Mouse (Mus musculus): Measurements from ENCODE around the gene Depdc7. TPM values are rescaled to one million over a fixed set of nuclear protein-coding genes. Genes with fewer than 3 reads are reported as not detected.

Gene Depdc7
- polyA plus RNA-seq, 1 experiment from 2014 or later = 3.9 TPM

- Histone ChIP-seq H3K4me1 (replicated peaks) (peaks cover 13% of the 10 kb centered on the region), H3K36me3 (no peaks in the 10 kb centered on the region), H3K9me3 (replicated peaks) (no peaks in the 10 kb centered on the region), H3K27me3 (replicated peaks) (peaks cover 9% of the 10 kb centered on the region; the same call in 1 of the 2 replicates), H3K4me3 (no peak overlapping the region), H3K9ac (no peak overlapping the region), H3K4me2 (no peak overlapping the region), H3K27ac (ENCODE audit: poor library complexity, severe bottlenecking) (no peak overlapping the region)
- no peak for ATAC-seq (ENCODE audit: insufficient number of reproducible peaks, low FRiP score)
- 48% methylated on average over 7 of the region's 7 CpGs for WGBS
Observed at GRCm38 (mm10) chr2:104741015-104741758, 1.5 kb downstream of the Depdc7 start.

GRCm38 (mm10) chr2:104740248-104740949 is 2.3 kb downstream of the Depdc7 start:
- Histone ChIP-seq H3K4me2 (no peak overlapping the region), H3K36me3 (no peaks in the 10 kb centered on the region), H3K4me1 (replicated peaks) (peaks cover 13% of the 10 kb centered on the region), H3K9ac (no peak overlapping the region), H3K27me3 (replicated peaks) (peaks cover 9% of the 10 kb centered on the region; the same call in 1 of the 2 replicates), H3K9me3 (replicated peaks) (no peaks in the 10 kb centered on the region), H3K4me3 (no peak overlapping the region), H3K27ac (ENCODE audit: poor library complexity, severe bottlenecking) (no peak overlapping the region)
- 48% methylated on average over 7 of the region's 7 CpGs for WGBS
- no peak for ATAC-seq (ENCODE audit: insufficient number of reproducible peaks, low FRiP score)

GRCm38 (mm10) chr2:104739691-104740090 is 3.0 kb downstream of the Depdc7 start:
- no peak overlapping the region for H3K4me2 ChIP-seq
- H3K27me3 ChIP-seq (replicated peaks) = peaks cover 9% of the 10 kb centered on the region; the same call in 1 of the 2 replicates
- no peak overlapping the region for H3K4me3 ChIP-seq
- H3K36me3 ChIP-seq = no peaks in the 10 kb centered on the region
- WGBS = 90% methylated on average over 2 of the region's 2 CpGs
- no peak for ATAC-seq (ENCODE audit: insufficient number of reproducible peaks, low FRiP score)
- H3K9ac ChIP-seq = no peak overlapping the region
- H3K27ac ChIP-seq (ENCODE audit: poor library complexity, severe bottlenecking) = no peak overlapping the region
- peaks cover 13% of the 10 kb centered on the region for H3K4me1 ChIP-seq (replicated peaks)
- no peaks in the 10 kb centered on the region for H3K9me3 ChIP-seq (replicated peaks)

GRCm38 (mm10) chr2:104736241-104736640 is 6.4 kb downstream of the Depdc7 start:
- no peak overlapping the region for H3K4me2 ChIP-seq
- WGBS = 68% methylated on average over 7 of the region's 7 CpGs
- no peak for ATAC-seq (ENCODE audit: insufficient number of reproducible peaks, low FRiP score)
- no peaks in the 10 kb centered on the region for H3K9me3 ChIP-seq (replicated peaks)
- no peaks in the 10 kb centered on the region for H3K36me3 ChIP-seq
- no peak overlapping the region for H3K27ac ChIP-seq (ENCODE audit: poor library complexity, severe bottlenecking)
- peaks cover 5% of the 10 kb centered on the region; the same call in 1 of the 2 replicates for H3K27me3 ChIP-seq (replicated peaks)
- no peak overlapping the region for H3K4me3 ChIP-seq
- H3K4me1 ChIP-seq (replicated peaks) = peaks cover 2% of the 10 kb centered on the region
- H3K9ac ChIP-seq = no peak overlapping the region

GRCm38 (mm10) chr2:104732562-104733256 is 10.0 kb downstream of the Depdc7 start:
- 71% methylated on average over 7 of the region's 7 CpGs for WGBS
- Histone ChIP-seq H3K4me3 (no peak overlapping the region), H3K27me3 (replicated peaks) (no peaks in the 10 kb centered on the region), H3K4me1 (replicated peaks) (no peaks in the 10 kb centered on the region), H3K9ac (no peak overlapping the region), H3K9me3 (replicated peaks) (no peaks in the 10 kb centered on the region), H3K4me2 (no peak overlapping the region), H3K27ac (ENCODE audit: poor library complexity, severe bottlenecking) (no peak overlapping the region), H3K36me3 (no peaks in the 10 kb centered on the region)
- no peak for ATAC-seq (ENCODE audit: insufficient number of reproducible peaks, low FRiP score)

GRCm38 (mm10) chr2:104732033-104732444 is 10.6 kb downstream of the Depdc7 start:
- no peaks in the 10 kb centered on the region for H3K4me1 ChIP-seq (replicated peaks)
- WGBS = 80% methylated on average over 9 of the region's 9 CpGs
- H3K9ac ChIP-seq = no peak overlapping the region
- no peak overlapping the region for H3K27ac ChIP-seq (ENCODE audit: poor library complexity, severe bottlenecking)
- no peak overlapping the region for H3K4me3 ChIP-seq
- no peaks in the 10 kb centered on the region for H3K36me3 ChIP-seq
- no peaks in the 10 kb centered on the region for H3K9me3 ChIP-seq (replicated peaks)
- no peak for ATAC-seq (ENCODE audit: insufficient number of reproducible peaks, low FRiP score)
- H3K4me2 ChIP-seq = no peak overlapping the region
- no peaks in the 10 kb centered on the region for H3K27me3 ChIP-seq (replicated peaks)

GRCm38 (mm10) chr2:104727369-104727768 is 15.3 kb downstream of the Depdc7 start:
- Histone ChIP-seq H3K4me3 (no peak overlapping the region), H3K36me3 (no peaks in the 10 kb centered on the region), H3K4me1 (replicated peaks) (no peaks in the 10 kb centered on the region), H3K27me3 (replicated peaks) (no peaks in the 10 kb centered on the region), H3K9ac (no peak overlapping the region), H3K4me2 (no peak overlapping the region), H3K27ac (ENCODE audit: poor library complexity, severe bottlenecking) (no peak overlapping the region), H3K9me3 (replicated peaks) (no peaks in the 10 kb centered on the region)
- no peak for ATAC-seq (ENCODE audit: insufficient number of reproducible peaks, low FRiP score)
- WGBS = 51% methylated on average over 1 of the region's 1 CpGs

GRCm38 (mm10) chr2:104722021-104722420 is 20.7 kb downstream of the Depdc7 start:
- no peaks in the 10 kb centered on the region for H3K4me1 ChIP-seq (replicated peaks)
- ATAC-seq (ENCODE audit: insufficient number of reproducible peaks, low FRiP score) = no peak
- no peaks in the 10 kb centered on the region for H3K36me3 ChIP-seq
- H3K27ac ChIP-seq (ENCODE audit: poor library complexity, severe bottlenecking) = no peak overlapping the region
- 84% methylated on average over 3 of the region's 3 CpGs for WGBS
- H3K9ac ChIP-seq = no peak overlapping the region
- no peaks in the 10 kb centered on the region for H3K9me3 ChIP-seq (replicated peaks)
- H3K27me3 ChIP-seq (replicated peaks) = no peaks in the 10 kb centered on the region
- no peak overlapping the region for H3K4me3 ChIP-seq
- no peak overlapping the region for H3K4me2 ChIP-seq

- H3K9me3 ChIP-seq (replicated peaks) = no peaks in the 10 kb centered on the region
- H3K27me3 ChIP-seq (replicated peaks) = 0 out of 2 replicates have a peak, but pooled peaks cover 4% of the 10 kb centered on the region
- H3K36me3 ChIP-seq = no peaks in the 10 kb centered on the region
- no peak overlapping the region for H3K9ac ChIP-seq
- WGBS = 69% methylated on average over 4 of the region's 4 CpGs
- H3K27ac ChIP-seq (ENCODE audit: poor library complexity, severe bottlenecking) = no peak overlapping the region
- no peaks in the 10 kb centered on the region; the same call in 1 of the 2 replicates for H3K4me1 ChIP-seq (replicated peaks)
- H3K4me2 ChIP-seq = no peak overlapping the region
- ATAC-seq (ENCODE audit: insufficient number of reproducible peaks, low FRiP score) = no peak
- no peak overlapping the region for H3K4me3 ChIP-seq
Observed at GRCm38 (mm10) chr2:104717827-104718226, 24.9 kb downstream of the Depdc7 start.

- Histone ChIP-seq H3K4me3 (no peak overlapping the region), H3K4me2 (no peak overlapping the region), H3K4me1 (replicated peaks) (no peaks in the 10 kb centered on the region; the same call in 1 of the 2 replicates), H3K9me3 (replicated peaks) (no peaks in the 10 kb centered on the region), H3K36me3 (no peaks in the 10 kb centered on the region), H3K27me3 (replicated peaks) (0 out of 2 replicates have a peak, but pooled peaks cover 4% of the 10 kb centered on the region), H3K9ac (no peak overlapping the region), H3K27ac (ENCODE audit: poor library complexity, severe bottlenecking) (no peak overlapping the region)
- ATAC-seq (ENCODE audit: insufficient number of reproducible peaks, low FRiP score) = no peak
- 83% methylated on average over 2 of the region's 2 CpGs for WGBS
Observed at GRCm38 (mm10) chr2:104717231-104717735, 25.4 kb downstream of the Depdc7 start.

- Histone ChIP-seq H3K4me2 (no peak within 1 kb of the TSS), H3K27me3 (replicated peaks) (0 out of 2 replicates have a peak, but pooled peaks cover 4% of the 10 kb centered on the region), H3K9ac (no peak within 1 kb of the TSS), H3K9me3 (replicated peaks) (no peaks in the 10 kb centered on the region), H3K36me3 (no peaks in the 10 kb centered on the region), H3K4me3 (no peak within 1 kb of the TSS), H3K27ac (ENCODE audit: poor library complexity, severe bottlenecking) (no peak within 1 kb of the TSS), H3K4me1 (replicated peaks) (peaks cover under 1% of the 10 kb centered on the region; the same call in 1 of the 2 replicates)
- ATAC-seq (ENCODE audit: insufficient number of reproducible peaks, low FRiP score) = no peak
- 87% methylated on average over 4 of the region's 4 CpGs for WGBS
Observed at GRCm38 (mm10) chr2:104716279-104716678, 26.4 kb downstream of the Depdc7 start, which contains the start of gene Pin1rt1. Gene Pin1rt1 (minus strand): TSS chr2:104716379.
